Mouse (Mus musculus) kidney, postnatal 10 days (tissue): ENCODE results near the gene Adam19.
"Not testable (repeated sequence)": the region's sequence is repeated elsewhere in the genome, so short reads cannot be mapped to it uniquely, and the experiment has no call there.

Source experiments
- DNase-seq: peaks from one replicate; pipeline ENCODE4 v3.0.0; 2021; ENCODE audit warnings: mixed read lengths

The Adam19 gene

GRCm38 (mm10) chr11:46055896-46056769 is at the start of gene Adam19:
Gene Adam19, plus strand, starts transcription at chr11:46055992.
- peak; percentile 90 for DNase-seq

- peak; percentile 89 for DNase-seq
These were observed 39.7 kb upstream of the Adam19 start for GRCm38 (mm10) chr11:46016061-46016460.

- DNase-seq = no peak
These were observed 35.5 kb upstream of the Adam19 start for GRCm38 (mm10) chr11:46020246-46020645.

- DNase-seq = no peak
These were observed 33.9 kb upstream of the Adam19 start for GRCm38 (mm10) chr11:46021850-46022249.

- no peak for DNase-seq
These were observed 32.8 kb upstream of the Adam19 start for GRCm38 (mm10) chr11:46022983-46023382.

DNA sequence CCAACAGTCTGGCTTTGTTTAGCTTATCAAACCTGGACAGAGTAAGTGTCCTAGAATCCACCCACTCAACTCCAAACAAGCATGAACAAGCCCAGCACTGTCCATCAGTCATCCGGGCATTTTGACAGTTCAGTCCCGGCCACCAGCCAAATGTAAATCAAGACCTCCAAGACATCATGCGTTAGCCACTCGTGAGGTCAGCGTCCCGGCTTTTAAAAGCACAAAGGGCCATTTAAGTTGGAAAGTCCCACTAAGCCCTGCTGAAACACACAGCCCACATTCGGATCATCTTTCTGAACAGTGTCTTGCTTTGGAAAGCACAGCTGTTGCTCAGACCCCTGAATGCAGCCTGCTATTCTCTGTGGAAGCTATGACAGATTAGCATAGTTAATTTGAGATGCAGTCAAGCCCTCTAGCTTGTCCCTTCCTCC is 29.8 kb upstream of the Adam19 start:
- DNase-seq = peak; percentile 42

GRCm38 (mm10) chr11:46027952-46028814 is 27.6 kb upstream of the Adam19 start:
- no peak for DNase-seq

- DNase-seq = peak; percentile 33
These were observed 26.3 kb upstream of the Adam19 start for GRCm38 (mm10) chr11:46029485-46029884.

DNA sequence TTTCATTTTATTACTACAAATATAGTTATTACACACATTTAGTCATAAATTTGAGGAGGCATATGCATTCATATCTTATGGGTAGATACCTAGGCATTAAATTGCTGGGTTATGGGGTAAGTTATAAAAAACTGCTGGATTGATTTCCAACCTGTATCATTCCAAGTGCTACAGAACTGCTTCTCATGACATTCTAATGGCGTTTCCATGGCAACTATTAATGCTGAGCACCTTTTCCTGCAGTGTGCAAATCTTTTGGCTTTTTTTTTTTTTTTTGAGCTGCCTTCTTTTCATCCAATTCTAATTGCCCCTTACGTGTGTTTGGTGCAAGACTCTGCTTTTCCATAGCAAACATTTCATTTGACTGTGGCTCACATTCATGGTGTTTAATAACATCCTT is 25.8 kb upstream of the Adam19 start:
- no peak for DNase-seq

GRCm38 (mm10) chr11:46031470-46031869 is 24.3 kb upstream of the Adam19 start:
- no peak for DNase-seq

- no peak for DNase-seq
These were observed 22.8 kb upstream of the Adam19 start for GRCm38 (mm10) chr11:46032956-46033355.

GRCm38 (mm10) chr11:46036374-46036773 is 19.4 kb upstream of the Adam19 start:
- DNase-seq = no peak

DNA sequence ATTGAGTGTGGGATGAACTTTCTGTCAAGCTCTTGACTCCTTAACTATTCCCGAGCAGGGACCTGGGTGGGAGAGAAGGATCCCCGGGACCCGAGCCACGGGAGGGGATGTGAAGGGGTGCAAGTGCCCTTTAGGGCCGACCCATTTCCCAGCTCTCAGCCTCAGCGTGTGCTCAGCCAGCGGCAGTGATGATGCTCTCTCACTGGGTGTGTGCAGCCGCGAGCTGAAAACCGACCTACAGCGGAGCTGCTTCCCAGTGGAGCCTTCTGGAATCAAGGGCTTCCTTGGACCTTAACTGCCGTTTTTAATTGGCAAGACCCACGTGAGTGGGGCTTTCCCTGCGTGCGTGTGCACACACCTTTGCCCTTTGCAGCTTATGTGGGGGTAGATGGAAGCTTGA is 16.9 kb upstream of the Adam19 start:
- peak; percentile 27 for DNase-seq

GRCm38 (mm10) chr11:46039335-46039734 is 16.5 kb upstream of the Adam19 start:
- peak; percentile 87 for DNase-seq

DNA sequence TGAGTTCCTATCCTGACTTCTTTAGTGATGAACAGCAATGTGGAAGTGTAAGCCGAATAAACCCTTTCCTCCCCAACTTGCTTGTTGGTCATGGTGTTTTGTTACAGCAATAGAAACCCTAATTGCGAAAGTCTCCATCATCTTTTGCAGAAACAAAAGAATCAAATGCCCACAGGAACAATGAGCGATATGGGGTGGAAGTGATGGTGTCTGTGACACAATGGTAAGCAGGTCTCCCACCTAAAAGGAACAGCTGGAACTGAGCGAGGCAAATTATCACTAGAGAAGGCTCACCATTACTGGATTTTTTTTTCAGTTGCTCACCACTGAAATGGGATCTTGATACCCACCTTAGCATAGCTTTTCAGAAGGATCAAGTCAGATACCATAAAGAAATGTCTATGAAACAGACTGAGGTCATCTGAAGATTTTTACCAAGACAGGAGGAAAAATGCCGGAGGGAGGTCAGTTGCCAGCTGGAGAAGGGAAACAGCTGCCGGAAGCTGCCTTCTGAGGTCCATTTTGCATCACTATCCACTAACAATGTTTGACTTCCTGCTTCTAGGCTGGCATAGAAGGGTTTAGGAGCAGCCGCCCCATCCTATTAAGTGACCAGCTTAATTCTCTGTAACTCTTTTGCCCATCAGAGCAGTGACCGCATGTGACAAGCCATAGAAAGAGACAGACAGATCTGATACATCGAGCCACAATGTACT is 14.8 kb upstream of the Adam19 start:
- DNase-seq = no peak

DNA sequence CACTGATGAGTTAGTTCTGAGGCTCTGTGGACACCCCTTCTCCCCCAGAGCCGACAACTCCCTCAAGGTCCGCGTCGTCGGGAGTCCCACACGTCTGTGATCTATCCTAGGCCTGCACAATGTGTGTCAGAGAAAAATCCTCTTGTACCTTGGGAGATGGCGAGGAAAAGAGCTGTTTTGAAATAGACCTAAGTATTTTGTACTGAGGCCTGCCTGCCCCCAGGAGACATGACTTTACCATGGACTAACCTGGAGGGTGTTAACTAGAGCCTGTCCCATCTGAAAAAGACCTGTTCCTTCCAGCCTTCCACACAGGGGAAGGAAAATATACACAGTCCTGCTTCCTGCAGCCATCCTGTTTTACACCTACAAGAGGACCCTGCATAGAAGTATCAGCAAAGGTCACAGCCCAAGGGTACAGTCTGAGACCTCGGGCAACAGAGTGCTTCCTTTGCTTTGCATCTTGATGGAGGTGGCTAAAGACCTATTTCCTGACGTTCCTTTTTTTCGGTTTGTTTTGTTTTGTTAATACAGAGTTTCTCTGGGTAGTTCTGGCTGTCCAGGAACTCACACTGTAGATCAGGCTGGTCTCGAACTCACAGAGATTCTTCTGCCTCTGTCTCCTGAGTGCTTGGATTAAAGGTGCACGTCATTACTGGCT is 14.1 kb upstream of the Adam19 start:
- no peak for DNase-seq

DNA sequence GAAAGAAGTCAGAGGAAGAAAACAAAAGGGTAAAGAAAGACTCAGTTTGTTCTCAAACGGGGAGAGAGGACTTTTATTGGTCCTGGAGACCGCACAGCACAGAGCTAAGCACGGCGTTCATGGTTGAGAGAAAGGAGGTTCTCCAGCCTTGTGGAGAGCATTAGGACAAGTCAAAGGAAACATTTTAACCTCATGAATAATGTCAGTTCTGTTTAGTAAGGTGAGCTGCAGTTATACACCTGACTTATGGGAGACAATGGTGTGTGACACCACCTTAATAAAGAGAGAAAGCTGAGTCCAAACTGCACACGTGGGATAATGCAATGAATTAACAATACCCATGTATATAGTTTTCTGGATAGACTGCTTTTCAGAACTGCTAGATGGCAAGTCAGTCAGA is 11.0 kb upstream of the Adam19 start:
- DNase-seq = no peak

GRCm38 (mm10) chr11:46047264-46047663 is 8.5 kb upstream of the Adam19 start:
- DNase-seq = no peak

GRCm38 (mm10) chr11:46052105-46052659 is 3.6 kb upstream of the Adam19 start, which contains the start of gene Gm12166:
Gene Gm12166, minus strand, starts transcription at chr11:46052321.
- peak; percentile 74 for DNase-seq

DNA sequence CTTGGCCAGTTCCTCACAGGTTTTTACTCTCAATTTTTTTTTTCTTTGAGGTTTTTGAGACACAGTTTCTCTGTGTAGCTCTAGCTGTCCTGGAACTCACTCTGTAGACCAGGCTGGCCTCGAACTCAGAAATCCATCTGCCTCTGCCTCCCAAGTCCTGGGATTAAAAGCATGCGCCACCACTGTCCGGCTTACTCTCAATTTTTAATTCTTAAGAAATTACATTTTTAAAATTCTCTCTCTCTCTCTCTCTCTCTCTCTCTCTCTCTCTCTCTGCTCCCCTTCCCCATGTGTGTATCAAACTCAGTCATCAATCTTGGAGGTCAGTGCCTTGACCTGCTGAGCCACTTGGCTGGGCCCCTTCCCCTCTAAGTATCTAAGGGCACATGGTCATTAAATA is 2.3 kb upstream of the Adam19 start:
- not testable (repeated sequence) for DNase-seq

DNA sequence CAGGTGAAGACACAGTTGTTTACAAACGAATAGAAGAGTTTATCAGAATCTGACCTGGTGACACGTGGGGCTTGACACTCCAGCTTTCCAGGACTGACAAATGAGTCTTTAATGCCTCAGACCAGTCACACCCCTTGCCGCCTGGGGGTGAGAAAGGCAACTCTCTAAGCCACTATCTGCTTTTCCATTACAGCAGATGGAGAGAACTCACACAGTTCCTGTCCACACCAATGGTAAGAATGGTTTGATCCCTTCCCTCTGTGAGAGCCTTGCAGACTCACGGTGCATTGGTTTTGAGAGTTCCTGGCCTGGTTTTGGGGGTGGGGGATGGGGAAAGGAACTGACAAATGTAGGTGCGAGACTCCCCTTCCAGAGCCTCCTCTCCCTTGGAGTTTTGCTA is 1.5 kb upstream of the Adam19 start:
- no peak for DNase-seq
